Mouse (Mus musculus) gastrocnemius, postnatal 4 days (tissue): ENCODE data around the gene Csnk2b. TPM values are rescaled to one million over a fixed set of nuclear protein-coding genes. Genes with fewer than 3 reads are reported as not detected.

ENCODE experiments used
- total RNA-seq, 2 experiments: library from RNA; stranded (reverse); gene quantifications; 2 replicates each; pipeline ENCODE4 v1.2.3; 2021

Csnk2b gene
- total RNA-seq, 2 experiments from 2014 or later: 174 to 185 TPM

Other genes starting within 250 kb of the Csnk2b start
- gene Zbtb12, start 242.6 kb downstream of the Csnk2b start, total RNA-seq: 10 to 100 TPM; 10.7 to 11.4 TPM
- gene Gm20547, start 240.0 kb downstream of the Csnk2b start, total RNA-seq: not detected
- 1 to 10 TPM; 5.3 to 8.7 TPM for gene C2, start 223.8 kb downstream of the Csnk2b start, total RNA-seq
- gene Ehmt2, start 223.6 kb downstream of the Csnk2b start, total RNA-seq: 10 to 100 TPM; 80.0 to 84.2 TPM
- gene Slc44a4, start 207.6 kb downstream of the Csnk2b start, total RNA-seq: not detected
- 10 to 100 TPM; 10.8 to 10.9 TPM for gene Neu1, start 190.8 kb downstream of the Csnk2b start, total RNA-seq
- gene Hspa1b, start 162.8 kb downstream of the Csnk2b start, total RNA-seq: 1 to 10 TPM; 3.7 to 4.0 TPM
- not detected for gene Gm20481, start 152.1 kb downstream of the Csnk2b start, total RNA-seq
- 1 to 10 TPM; 3.2 to 4.4 TPM for gene Hspa1a, start 149.9 kb downstream of the Csnk2b start, total RNA-seq
- 1 to 10 TPM; 5.8 to 6.1 TPM for gene Hspa1l, start 149.3 kb downstream of the Csnk2b start, total RNA-seq
- gene Lsm2, start 140.2 kb downstream of the Csnk2b start, total RNA-seq: 10 to 100 TPM; 31.8 to 32.4 TPM
- gene Vars, start 121.1 kb downstream of the Csnk2b start, total RNA-seq: 10 to 100 TPM; 50.8 to 58.3 TPM
- 1 to 10 TPM in 1 of 2 experiments, under 1 TPM in 1; 0.96 to 1.2 TPM for gene Vwa7, start 105.5 kb downstream of the Csnk2b start, total RNA-seq
- gene Sapcd1, start 94.0 kb downstream of the Csnk2b start, total RNA-seq: 1 to 10 TPM; 5.4 to 6.3 TPM
- gene Msh5, start 75.3 kb downstream of the Csnk2b start, total RNA-seq: 1 to 10 TPM; 4.5 to 5.4 TPM
- 10 to 100 TPM; 87.2 to 89.7 TPM for gene Clic1, start 72.1 kb downstream of the Csnk2b start, total RNA-seq
- 100 to 1,000 TPM; 108 to 109 TPM for gene Ddah2, start 63.0 kb downstream of the Csnk2b start, total RNA-seq
- under 1 TPM in 1 of 2 experiments, not detected in 1; 0.39 TPM for gene Ly6g6c, start 56.7 kb downstream of the Csnk2b start, total RNA-seq
- under 1 TPM; 0.29 to 0.42 TPM for gene Mpig6b, start 55.9 kb downstream of the Csnk2b start, total RNA-seq
- gene Ly6g6e, start 45.2 kb downstream of the Csnk2b start, total RNA-seq: not detected
- 1 to 10 TPM in 1 of 2 experiments, under 1 TPM in 1; 0.91 to 1.2 TPM for gene Ly6g6d, start 44.0 kb downstream of the Csnk2b start, total RNA-seq
- under 1 TPM in 1 of 2 experiments, not detected in 1; 0.31 TPM for gene Ly6g6f, start 36.4 kb downstream of the Csnk2b start, total RNA-seq
- gene Abhd16a, start 32.8 kb downstream of the Csnk2b start, total RNA-seq: 10 to 100 TPM; 67.2 to 69.3 TPM
- not detected for gene Ly6g5c, start 13.8 kb downstream of the Csnk2b start, total RNA-seq
- 1 to 10 TPM in 1 of 2 experiments, under 1 TPM in 1; 0.44 to 1.2 TPM for gene Ly6g5b, start 6.6 kb downstream of the Csnk2b start, total RNA-seq
- gene Gpank1, start 598 bp downstream of the Csnk2b start, total RNA-seq: 1 to 10 TPM; 5.6 to 7.4 TPM
- 10 to 100 TPM; 20.0 to 21.0 TPM for gene D17H6S53E, start 4.3 kb upstream of the Csnk2b start, total RNA-seq
- 1 to 10 TPM in 1 of 2 experiments, not detected in 1; 1.2 TPM for gene Apom, start 10.0 kb upstream of the Csnk2b start, total RNA-seq
- gene Bag6, start 13.1 kb upstream of the Csnk2b start, total RNA-seq: 100 to 1,000 TPM; 265 to 276 TPM
- gene Prrc2a, start 42.8 kb upstream of the Csnk2b start, total RNA-seq: 100 to 1,000 TPM; 183 to 193 TPM
- gene Aif1, start 54.0 kb upstream of the Csnk2b start, total RNA-seq: 1 to 10 TPM; 6.0 to 6.3 TPM
- 10 to 100 TPM in 1 of 2 experiments, 1 to 10 TPM in 1; 7.7 to 11.1 TPM for gene Lst1, start 66.4 kb upstream of the Csnk2b start, total RNA-seq
- gene Ltb, start 72.4 kb upstream of the Csnk2b start, total RNA-seq: under 1 TPM; 0.74 to 0.78 TPM
- gene Tnf, start 80.0 kb upstream of the Csnk2b start, total RNA-seq: 1 to 10 TPM; 1.1 to 1.7 TPM
- gene Lta, start 83.3 kb upstream of the Csnk2b start, total RNA-seq: under 1 TPM; 0.31 to 0.32 TPM
- gene Gm16181, start 98.8 kb upstream of the Csnk2b start, total RNA-seq: under 1 TPM in 1 of 2 experiments, not detected in 1; 0.52 TPM
- gene Atp6v1g2, start 111.6 kb upstream of the Csnk2b start, total RNA-seq: 1 to 10 TPM; 2.7 to 3.2 TPM
- 10 to 100 TPM; 13.9 to 15.8 TPM for gene Nfkbil1, start 113.7 kb upstream of the Csnk2b start, total RNA-seq
- 100 to 1,000 TPM; 219 to 233 TPM for gene Ddx39b, start 119.7 kb upstream of the Csnk2b start, total RNA-seq
- 10 to 100 TPM; 44.5 to 55.8 TPM for gene H2-D1, start 140.7 kb upstream of the Csnk2b start, total RNA-seq
- under 1 TPM; 0.52 to 0.67 TPM for gene H2-Q1, start 198.4 kb upstream of the Csnk2b start, total RNA-seq
- under 1 TPM; 0.59 to 0.93 TPM for gene H2-Q2, start 220.2 kb upstream of the Csnk2b start, total RNA-seq